Mouse (Mus musculus) kidney, embryonic 16.5 days (tissue): Measurements from ENCODE around the gene Vwa8. TPM values are rescaled to one million over a fixed set of nuclear protein-coding genes. Genes with fewer than 3 reads are reported as not detected.
A peak's percentile ranks its signal among the peaks of the same experiment; 100 is the strongest.

ENCODE experiments used
- ATAC-seq: fragments of 200-750 bp; cut with Nextera tagmentation; 2 replicates; pipeline ENCODE4 v1.8.0; 2017; ENCODE audit warnings: moderate TSS enrichment; ENCODE audit not compliant: low FRiP score, low TSS enrichment
- H3K27ac ChIP-seq: fragments of 300-500 bp; sonication (generic); 2 replicates; pipeline ENCODE4 v1.5.1; 2014; ENCODE audit warnings: low read length
- H3K27me3 ChIP-seq: fragments of 300-500 bp; sonication (generic); 2 replicates; pipeline ENCODE4 v1.6.1; 2014; ENCODE audit warnings: low read length, control low read depth, mixed read lengths; ENCODE audit not compliant: insufficient read depth
- H3K36me3 ChIP-seq: fragments of 300-500 bp; sonication (generic); 2 replicates; pipeline ENCODE4 v1.6.1; 2014; ENCODE audit warnings: low read length, control low read depth, mixed read lengths; ENCODE audit not compliant: insufficient read depth
- H3K4me1 ChIP-seq: fragments of 300-500 bp; sonication (generic); 2 replicates; pipeline ENCODE4 v1.6.1; 2014; ENCODE audit warnings: low read length, control low read depth, mixed read lengths; ENCODE audit not compliant: insufficient read depth
- H3K4me2 ChIP-seq: fragments of 300-500 bp; sonication (generic); replicated peaks from 2 replicates; pipeline ENCODE4 v1.6.1; 2014; ENCODE audit warnings: low read depth, low read length
- H3K4me3 ChIP-seq: fragments of 300-500 bp; sonication (generic); 2 replicates; pipeline ENCODE4 v1.5.1; 2014; ENCODE audit warnings: mild to moderate bottlenecking, low read length
- H3K9ac ChIP-seq: fragments of 300-500 bp; sonication (generic); replicated peaks from 2 replicates; pipeline ENCODE4 v1.6.1; 2014; ENCODE audit warnings: low read length
- H3K9me3 ChIP-seq: fragments of 300-500 bp; sonication (generic); 2 replicates; pipeline ENCODE4 v1.6.1; 2016; ENCODE audit warnings: low read length, control low read depth
- WGBS: fragments of 180-500 bp; shearing (Covaris S2); extraction: QIAGEN DNeasy Blood & Tissue Kit; methylation state at CpG from one replicate; pipeline ENCODE4 v1.1.7; 2014; 5-methylcytosine and 5-hydroxymethylcytosine counted together
- polyA plus RNA-seq: library from polyadenylated mRNA; unstranded; fragments of >200 nt; fragmentation: Nextera tagmentation; extraction: Ambion mirVana; gene quantifications from 2 replicates; pipeline ENCODE4 v1.2.1, GENCODE M21; 2015

Gene Vwa8
- polyA plus RNA-seq, 1 experiment from 2014 or later, result 16.0 TPM

DNA sequence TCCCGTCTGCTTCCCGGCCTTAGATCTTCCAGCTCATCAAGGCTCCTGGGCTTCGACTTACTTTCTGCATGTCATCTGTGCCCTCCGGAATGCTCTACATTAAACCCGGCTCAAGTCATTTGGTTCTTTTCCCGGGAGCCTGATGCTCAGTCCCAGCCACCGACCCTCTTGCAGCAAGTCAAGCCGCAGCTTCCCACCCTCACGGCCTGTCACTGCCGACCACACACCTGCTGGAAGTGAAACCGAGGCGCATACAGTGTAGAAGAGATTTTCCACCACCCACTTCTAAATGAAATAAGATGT lies 309.3 kb downstream of the Vwa8 start:
- WGBS, result 67% methylated on average over 12 of the region's 12 CpGs
- H3K9me3 ChIP-seq, result no peaks in the 10 kb centered on the region
- no peak overlapping the region for H3K4me3 ChIP-seq
- no peaks in the 10 kb centered on the region for H3K27me3 ChIP-seq
- peak overlapping the region; percentile 46 for H3K27ac ChIP-seq
- H3K4me1 ChIP-seq, result peaks cover 17% of the 10 kb centered on the region
- no peaks in the 10 kb centered on the region for H3K36me3 ChIP-seq
- ATAC-seq, result no peak
- no peak overlapping the region for H3K4me2 ChIP-seq
- no peak overlapping the region for H3K9ac ChIP-seq

DNA sequence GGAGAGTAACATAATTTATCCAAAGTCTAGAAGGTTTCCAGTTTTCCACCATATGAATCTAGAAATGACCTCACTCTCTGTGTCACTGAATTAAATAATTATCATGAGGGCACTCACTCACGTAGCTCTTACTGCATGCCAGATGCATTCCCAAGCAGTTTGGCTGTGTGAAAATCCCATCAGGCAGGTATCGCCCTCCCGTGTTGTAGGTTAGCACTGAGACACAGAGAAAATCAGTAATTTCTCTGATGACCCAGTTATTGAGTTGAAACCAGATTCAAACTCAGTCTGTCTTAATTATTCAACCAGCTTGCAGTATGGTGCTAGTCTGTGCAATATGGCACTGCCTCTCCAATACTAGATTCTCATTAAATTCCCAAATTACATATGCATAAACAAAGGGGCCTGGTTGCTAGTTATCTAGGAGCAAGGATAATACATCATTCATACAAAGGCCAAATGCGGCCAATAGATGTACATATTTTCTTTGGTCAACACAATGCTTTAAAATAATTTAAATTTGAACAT lies 309.9 kb downstream of the Vwa8 start:
- Histone ChIP-seq H3K4me2 (no peak overlapping the region), H3K36me3 (no peaks in the 10 kb centered on the region), H3K27me3 (no peaks in the 10 kb centered on the region), H3K9me3 (no peaks in the 10 kb centered on the region), H3K27ac (peak overlapping the region; percentile 46; the same call in 1 of the 2 replicates), H3K4me3 (no peak overlapping the region), H3K4me1 (peaks cover 19% of the 10 kb centered on the region), H3K9ac (no peak overlapping the region)
- 85% methylated on average over 4 of the region's 4 CpGs for WGBS
- ATAC-seq, result no peak

DNA sequence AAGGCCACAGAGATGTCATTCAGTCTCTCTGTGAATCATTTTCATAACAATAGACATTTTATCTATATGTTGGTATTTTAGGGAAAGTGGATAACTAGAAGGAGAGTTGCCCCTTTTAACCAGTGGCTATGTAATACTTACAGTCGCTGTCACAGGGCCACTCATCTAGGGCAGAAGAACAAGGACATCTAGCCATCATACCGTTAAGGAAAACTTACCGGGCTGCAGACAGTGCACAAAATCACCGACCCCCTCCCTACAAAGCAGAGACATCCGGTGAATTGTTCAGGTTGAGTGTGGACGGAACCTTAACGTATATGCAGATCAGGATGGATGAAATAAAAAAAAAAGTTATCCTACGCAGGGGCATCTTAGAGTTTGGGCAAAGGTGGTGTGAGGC lies 310.6 kb downstream of the Vwa8 start:
- Histone ChIP-seq H3K9ac (no peak overlapping the region), H3K27ac (no peak overlapping the region), H3K4me3 (no peak overlapping the region), H3K27me3 (no peaks in the 10 kb centered on the region), H3K36me3 (no peaks in the 10 kb centered on the region), H3K4me1 (peaks cover 26% of the 10 kb centered on the region), H3K4me2 (no peak overlapping the region), H3K9me3 (no peaks in the 10 kb centered on the region)
- 96% methylated on average over 8 of the region's 8 CpGs for WGBS
- ATAC-seq, result no peak

DNA sequence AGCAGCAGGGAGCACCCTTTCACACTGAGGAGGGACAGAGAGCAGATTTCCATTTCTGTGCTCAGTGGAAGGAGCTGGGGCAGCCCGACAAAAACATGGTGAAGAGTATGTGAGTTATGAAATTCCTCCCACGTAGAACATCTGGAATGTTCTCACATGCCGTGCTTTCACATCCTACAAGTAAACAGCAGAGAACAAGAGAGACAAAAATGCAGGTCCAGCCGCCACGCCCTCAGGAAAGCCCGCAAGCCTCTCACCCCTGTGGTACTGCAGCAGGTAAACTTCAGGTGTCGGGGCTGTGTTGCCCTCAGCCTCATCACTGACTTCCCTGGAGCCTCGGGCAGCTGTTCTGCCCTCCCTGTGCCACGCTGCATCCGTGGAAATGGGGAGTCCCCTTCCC lies 311.6 kb downstream of the Vwa8 start:
- H3K27ac ChIP-seq, result no peak overlapping the region
- H3K9ac ChIP-seq, result no peak overlapping the region
- no peak overlapping the region for H3K4me3 ChIP-seq
- H3K4me1 ChIP-seq, result peaks cover 28% of the 10 kb centered on the region
- ATAC-seq, result no peak
- H3K4me2 ChIP-seq, result no peak overlapping the region
- no peaks in the 10 kb centered on the region for H3K27me3 ChIP-seq
- no peaks in the 10 kb centered on the region; the same call in 1 of the 2 replicates for H3K36me3 ChIP-seq
- H3K9me3 ChIP-seq, result peaks cover 6% of the 10 kb centered on the region; the same call in 1 of the 2 replicates
- WGBS, result 75% methylated on average over 10 of the region's 10 CpGs

DNA sequence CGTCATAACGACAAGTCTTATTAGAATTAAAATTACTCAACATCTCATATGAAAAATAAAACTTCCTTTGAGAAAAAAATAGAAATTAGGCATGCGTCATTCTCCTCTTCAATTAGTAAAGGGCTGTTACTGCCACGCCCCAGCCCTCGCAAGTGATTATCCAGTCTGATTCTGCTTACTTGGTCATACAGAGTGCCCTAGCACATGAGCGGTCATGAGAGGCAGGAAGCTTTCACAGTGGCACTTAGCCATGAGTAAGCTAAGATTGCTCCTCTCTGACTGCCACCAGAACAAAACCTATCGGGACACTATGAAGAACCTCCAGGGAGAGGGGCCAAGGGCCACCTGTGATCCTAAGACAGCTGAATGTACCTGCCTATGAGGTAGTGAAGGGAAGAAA lies 312.1 kb downstream of the Vwa8 start:
- 75% methylated on average over 7 of the region's 7 CpGs for WGBS
- Histone ChIP-seq H3K27me3 (no peaks in the 10 kb centered on the region), H3K4me1 (peaks cover 28% of the 10 kb centered on the region), H3K9ac (no peak overlapping the region), H3K9me3 (peaks cover 6% of the 10 kb centered on the region; the same call in 1 of the 2 replicates), H3K4me3 (no peak overlapping the region), H3K4me2 (no peak overlapping the region), H3K27ac (no peak overlapping the region), H3K36me3 (no peaks in the 10 kb centered on the region; the same call in 1 of the 2 replicates)
- ATAC-seq, result no peak

DNA sequence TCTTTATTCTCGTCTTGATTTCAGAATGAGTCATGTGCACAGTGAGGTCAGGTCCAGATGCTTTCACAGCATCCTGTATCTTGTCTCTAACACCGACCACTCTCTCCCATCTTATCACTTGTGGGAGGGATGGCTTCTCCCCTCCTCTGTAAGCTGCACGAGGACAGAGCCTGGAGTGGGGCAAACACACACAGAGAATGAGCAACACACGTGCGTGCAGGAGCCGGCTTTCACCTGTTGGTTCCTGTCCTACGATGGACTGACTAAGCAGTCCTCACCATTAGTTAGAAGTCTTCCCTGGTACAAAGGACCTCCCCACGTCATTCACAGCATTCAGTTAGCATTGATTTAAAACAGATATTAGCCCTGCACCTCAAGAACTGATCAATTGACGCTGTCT lies 312.9 kb downstream of the Vwa8 start:
- no peak overlapping the region for H3K4me3 ChIP-seq
- peaks cover 6% of the 10 kb centered on the region; the same call in 1 of the 2 replicates for H3K9me3 ChIP-seq
- H3K36me3 ChIP-seq, result no peaks in the 10 kb centered on the region; the same call in 1 of the 2 replicates
- H3K4me1 ChIP-seq, result peaks cover 28% of the 10 kb centered on the region
- H3K9ac ChIP-seq, result no peak overlapping the region
- no peaks in the 10 kb centered on the region for H3K27me3 ChIP-seq
- no peak for ATAC-seq
- no peak overlapping the region for H3K4me2 ChIP-seq
- no peak overlapping the region for H3K27ac ChIP-seq
- WGBS, result 79% methylated on average over 9 of the region's 9 CpGs

DNA sequence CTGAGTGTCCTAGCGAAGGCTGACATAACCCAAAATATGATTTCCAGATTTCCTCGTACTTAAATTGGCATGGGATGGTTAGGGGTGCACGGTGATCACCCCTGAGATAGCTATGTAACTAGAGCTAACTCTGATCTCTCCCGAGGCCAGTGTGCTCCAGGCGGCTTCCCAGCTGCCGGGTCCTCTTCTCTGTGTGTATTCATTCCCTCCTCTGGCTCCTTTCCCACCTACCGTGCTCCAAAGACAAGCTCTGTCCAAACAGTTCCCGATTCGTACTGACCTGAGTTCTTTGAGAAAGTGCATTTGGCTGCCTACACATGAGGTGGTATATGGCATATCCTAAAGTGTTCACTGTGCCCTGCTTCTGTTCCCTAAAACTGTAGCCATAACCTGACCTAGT lies 313.8 kb downstream of the Vwa8 start:
- Histone ChIP-seq H3K27ac (no peak overlapping the region), H3K27me3 (no peaks in the 10 kb centered on the region), H3K4me1 (peaks cover 19% of the 10 kb centered on the region; the same call in 1 of the 2 replicates), H3K4me3 (no peak overlapping the region), H3K9me3 (peaks cover 6% of the 10 kb centered on the region; the same call in 1 of the 2 replicates), H3K36me3 (no peaks in the 10 kb centered on the region; the same call in 1 of the 2 replicates), H3K4me2 (no peak overlapping the region), H3K9ac (no peak overlapping the region)
- 62% methylated on average over 9 of the region's 9 CpGs for WGBS
- ATAC-seq, result no peak

DNA sequence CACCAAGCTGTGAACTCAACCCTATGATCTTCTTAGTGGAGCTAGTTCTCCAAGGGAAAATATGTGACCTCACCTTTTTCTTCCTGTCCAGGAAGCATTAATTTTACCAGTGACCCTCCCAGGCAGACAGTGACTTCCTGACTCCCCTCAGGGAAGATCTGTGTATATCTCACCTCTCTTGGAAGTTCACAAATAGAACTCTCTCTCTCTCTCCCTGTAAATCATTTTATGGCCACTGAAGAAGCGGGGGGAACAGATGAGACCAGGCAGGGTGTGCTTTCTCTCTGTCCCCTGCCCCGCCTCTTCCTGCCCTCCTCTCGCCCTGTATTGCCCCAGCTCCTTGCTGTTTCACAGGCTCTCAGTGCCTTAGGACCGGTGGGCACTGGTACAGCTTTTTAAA lies 315.5 kb downstream of the Vwa8 start:
- peak; percentile 76 for ATAC-seq
- H3K27ac ChIP-seq, result peak overlapping the region; percentile 57; the same call in 1 of the 2 replicates

DNA sequence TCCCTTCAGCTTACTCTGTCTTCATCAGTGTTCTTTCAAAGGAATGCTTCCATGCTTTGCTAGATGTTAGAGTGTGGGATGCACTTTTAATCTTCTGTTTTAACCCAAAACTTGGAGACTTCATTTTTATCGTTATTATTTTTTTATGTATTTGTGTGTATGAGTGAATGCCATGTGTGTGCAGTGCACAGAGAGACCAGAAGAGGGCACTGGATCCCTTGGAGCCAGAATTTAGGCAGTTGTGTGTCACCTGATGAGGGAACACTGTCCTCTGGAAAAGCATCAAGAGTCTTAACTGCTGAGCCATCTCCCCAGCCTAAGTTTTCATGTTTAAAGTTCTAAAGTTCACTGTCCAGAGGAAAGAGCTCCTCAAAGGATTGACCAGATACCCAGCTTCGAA lies 316.1 kb downstream of the Vwa8 start:
- H3K4me3 ChIP-seq, result no peak overlapping the region
- H3K9me3 ChIP-seq, result peaks cover 6% of the 10 kb centered on the region; the same call in 1 of the 2 replicates
- H3K4me2 ChIP-seq, result no peak overlapping the region
- H3K36me3 ChIP-seq, result no peaks in the 10 kb centered on the region; the same call in 1 of the 2 replicates
- WGBS, result 95% methylated on average over 2 of the region's 2 CpGs
- no peak overlapping the region for H3K9ac ChIP-seq
- ATAC-seq, result no peak
- 0 out of 2 replicates have a peak, but pooled peaks cover 11% of the 10 kb centered on the region for H3K4me1 ChIP-seq
- H3K27me3 ChIP-seq, result no peaks in the 10 kb centered on the region
- peak overlapping the region; percentile 51; the same call in 1 of the 2 replicates for H3K27ac ChIP-seq

More for the DNA sequence above, 315.5 kb downstream of the Vwa8 start:
- Histone ChIP-seq H3K4me2 (no peak overlapping the region), H3K9ac (no peak overlapping the region), H3K4me1 (0 out of 2 replicates have a peak, but pooled peaks cover 11% of the 10 kb centered on the region), H3K27me3 (no peaks in the 10 kb centered on the region), H3K9me3 (peaks cover 6% of the 10 kb centered on the region; the same call in 1 of the 2 replicates), H3K36me3 (no peaks in the 10 kb centered on the region; the same call in 1 of the 2 replicates), H3K4me3 (no peak overlapping the region)
- 29% methylated on average over 4 of the region's 4 CpGs for WGBS

DNA sequence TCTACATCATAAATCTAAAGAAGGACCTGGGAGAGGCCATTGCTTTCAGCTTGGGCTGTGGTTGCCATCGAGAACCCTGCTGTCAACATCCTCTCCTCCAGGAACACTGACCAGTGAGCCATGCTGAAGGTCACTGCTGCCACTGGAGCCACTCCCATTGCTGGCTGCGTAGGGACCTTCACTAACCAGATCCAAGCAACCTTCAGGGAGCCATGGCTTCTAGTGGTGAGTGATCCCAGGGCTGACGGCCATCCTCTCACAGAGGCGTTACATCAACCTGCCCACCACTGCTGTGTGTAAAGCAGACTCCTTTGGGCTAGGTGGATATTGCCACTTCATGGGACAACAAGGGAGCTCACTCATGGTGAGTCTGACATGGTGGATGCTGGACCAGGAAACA lies 325.7 kb downstream of the Vwa8 start:
- Histone ChIP-seq H3K9me3 (peaks cover 3% of the 10 kb centered on the region; the same call in 1 of the 2 replicates), H3K4me3 (no peak overlapping the region), H3K4me2 (no peak overlapping the region), H3K4me1 (no peaks in the 10 kb centered on the region), H3K36me3 (peaks cover 14% of the 10 kb centered on the region), H3K9ac (no peak overlapping the region), H3K27ac (no peak overlapping the region), H3K27me3 (no peaks in the 10 kb centered on the region)
- no peak for ATAC-seq
- 83% methylated on average over 4 of the region's 4 CpGs for WGBS
